Mouse (Mus musculus) C2C12 (cell line): ENCODE measurements around the gene Gm45837.

ENCODE experiments used
- CTCF ChIP-seq: IDR thresholded peaks from one replicate; pipeline ENCODE4 v1.5.1; 2011; ENCODE audit not compliant: control insufficient read depth, insufficient read depth, insufficient read length
- MYOD1 ChIP-seq: IDR thresholded peaks from one replicate; pipeline ENCODE4 v1.6.1; 2011; ENCODE audit warnings: low read depth; ENCODE audit not compliant: control insufficient read depth, insufficient read length
- USF1 ChIP-seq: IDR thresholded peaks from one replicate; pipeline ENCODE4 v1.6.1; 2011; ENCODE audit warnings: low read depth, mild to moderate bottlenecking, control low read depth, moderate library complexity

- TF ChIP-seq CTCF (no peak), USF1 (no peak), MYOD1 (no peak)
Observed at GRCm38 (mm10) chr7:101471968-101472480, 61.3 kb downstream of the Gm45837 start.
